Mouse (Mus musculus) lung, adult 2 months (tissue): ENCODE data around the gene Tppp2.

Source experiments
- CTCF ChIP-seq: fragments of 200-500 bp; IDR thresholded peaks from 2 replicates; pipeline ENCODE4 v1.5.1; 2011; ENCODE audit warnings: mild to moderate bottlenecking, low read length, control low read depth; ENCODE audit not compliant: insufficient read depth
- POLR2A ChIP-seq: fragments of 200-500 bp; IDR thresholded peaks from 2 replicates; pipeline ENCODE4 v1.6.1; 2011; ENCODE audit warnings: low read depth, mild to moderate bottlenecking, control low read depth, low read length, borderline replicate concordance; ENCODE audit errors: extremely low read depth

- TF ChIP-seq CTCF = no peak
- no peak for TF ChIP-seq POLR2A
These were observed 22.8 kb downstream of the Tppp2 start for GRCm38 (mm10) chr14:51940944-51941560.
